Mouse (Mus musculus): ENCODE data around the gene Dhrs7b.

Gene Dhrs7b

DNA sequence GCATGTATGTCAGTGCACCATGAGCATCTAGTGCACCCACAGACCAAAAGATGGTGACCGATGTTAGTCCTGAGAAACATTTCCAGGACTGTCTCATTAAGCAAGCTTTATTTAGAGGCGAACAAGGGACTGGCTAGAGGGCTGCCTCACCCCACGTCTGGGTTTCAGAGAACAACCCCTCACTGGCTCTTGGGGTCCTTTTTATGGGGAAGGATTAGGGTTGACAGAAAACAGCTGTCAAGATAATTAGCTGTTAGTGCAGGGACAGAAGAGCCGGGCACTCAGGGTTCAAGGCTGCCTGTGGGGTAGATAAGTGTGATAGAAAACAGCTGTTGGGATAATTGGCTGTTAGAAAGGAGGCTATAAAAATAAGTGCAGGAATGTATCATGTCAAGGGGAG is 65.5 kb downstream of the Dhrs7b start:
- in situ Hi-C loops (cut with MboI): no loop called here

- in situ Hi-C loops (cut with MboI): no loop called here
These were observed 71.6 kb downstream of the Dhrs7b start for GRCm38 (mm10) chr11:60902001-60902400.

- in situ Hi-C loops (cut with MboI): no loop called here
These were observed 72.1 kb downstream of the Dhrs7b start for GRCm38 (mm10) chr11:60902486-60902885.

DNA sequence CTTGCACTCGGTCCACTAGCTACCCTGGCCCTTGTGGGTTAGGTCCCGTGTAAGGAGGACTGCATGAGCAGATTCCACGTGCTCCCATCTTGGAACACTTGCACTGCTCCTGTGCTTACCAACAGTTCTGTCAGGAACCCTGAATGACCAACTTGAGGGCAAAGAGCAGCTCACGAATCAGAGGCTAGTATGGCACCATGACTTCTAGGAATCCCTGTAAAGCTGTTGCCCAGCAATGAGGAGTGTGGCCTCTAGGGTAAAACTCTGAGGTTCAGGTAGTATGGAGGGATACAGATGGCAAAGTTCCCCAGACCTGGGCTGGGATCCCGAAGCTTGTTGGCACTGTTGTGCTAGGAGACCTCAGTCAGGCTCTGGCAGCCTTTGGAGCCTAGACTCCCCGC is 73.2 kb downstream of the Dhrs7b start:
- in situ Hi-C loops (cut with MboI): no loop called here

- in situ Hi-C loops (cut with MboI): no loop called here
These were observed 75.1 kb downstream of the Dhrs7b start for GRCm38 (mm10) chr11:60905407-60906120.

DNA sequence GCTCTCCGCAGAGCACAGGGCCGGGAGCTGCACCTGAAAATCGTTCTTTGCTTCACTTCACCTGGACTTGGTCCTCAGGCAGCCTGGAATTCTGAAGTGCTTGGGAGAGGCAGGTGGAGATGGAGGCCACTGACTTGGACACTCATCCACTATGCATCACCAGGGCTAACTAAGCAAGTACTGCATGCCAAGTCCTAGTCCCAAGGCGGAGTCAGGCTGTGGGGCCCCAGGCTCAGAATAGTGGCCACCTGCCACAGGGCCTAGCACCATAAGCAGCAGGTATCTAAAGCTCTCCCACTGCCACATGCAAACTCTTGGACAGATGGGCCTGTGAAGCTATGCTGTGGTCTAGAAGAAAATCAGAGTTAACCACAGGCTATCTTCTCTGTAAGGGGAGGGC is 76.0 kb downstream of the Dhrs7b start:
- in situ Hi-C loops (cut with MboI): no loop called here

DNA sequence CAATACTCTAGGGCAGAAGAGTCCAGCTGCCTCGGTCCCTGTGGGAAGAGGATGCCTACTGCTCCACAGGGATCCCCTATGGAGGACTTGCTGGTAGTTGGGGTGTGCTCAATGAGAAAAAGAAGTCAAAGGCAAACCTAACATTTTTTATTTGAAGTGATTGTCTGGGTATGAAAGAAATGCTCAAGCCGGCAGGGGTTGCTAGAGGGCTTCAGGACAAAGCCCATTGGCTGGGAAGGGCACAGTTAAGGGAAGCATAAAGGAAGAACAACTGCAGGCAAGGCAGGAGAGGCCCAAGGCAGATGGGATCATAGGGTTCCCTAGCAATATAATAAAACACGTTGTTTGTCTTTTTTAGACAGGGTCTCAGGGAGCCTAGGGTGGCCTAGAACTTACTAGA is 77.6 kb downstream of the Dhrs7b start:
- in situ Hi-C loops (cut with MboI): no loop called here

DNA sequence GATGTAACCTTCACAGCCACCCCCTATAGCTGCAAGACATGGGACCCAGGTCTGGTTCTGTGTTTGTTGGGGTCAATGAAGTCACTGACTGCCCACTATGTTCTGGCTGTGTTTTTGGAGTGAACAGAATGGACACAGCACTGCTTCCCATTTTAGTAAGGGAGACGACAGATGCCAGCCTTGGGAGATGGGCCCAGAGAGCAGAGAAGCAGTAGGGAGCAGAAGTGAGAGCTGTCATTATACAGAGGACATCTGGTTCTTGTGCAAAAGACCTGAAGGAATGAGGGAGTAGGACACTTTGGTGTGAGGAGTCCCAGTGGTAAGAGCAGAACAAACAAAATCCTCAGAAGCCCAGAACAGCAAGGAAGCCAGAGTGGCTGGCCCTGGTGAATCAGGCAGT is 79.2 kb downstream of the Dhrs7b start:
- in situ Hi-C loops (cut with MboI): loop anchor here (5.0 kb wide), 1 partner anchor 32 kb away; the partner anchor contains the start of gene Tmem11

Measured in mature B cell (primary cell).